Mouse (Mus musculus): ENCODE results near the gene Herc1. TPM values are rescaled to one million over a fixed set of nuclear protein-coding genes. Genes with fewer than 3 reads are reported as not detected.

The Herc1 gene
- polyA plus RNA-seq, 2 experiments from 2014 or later: 40.2 to 45.8 TPM

DNA sequence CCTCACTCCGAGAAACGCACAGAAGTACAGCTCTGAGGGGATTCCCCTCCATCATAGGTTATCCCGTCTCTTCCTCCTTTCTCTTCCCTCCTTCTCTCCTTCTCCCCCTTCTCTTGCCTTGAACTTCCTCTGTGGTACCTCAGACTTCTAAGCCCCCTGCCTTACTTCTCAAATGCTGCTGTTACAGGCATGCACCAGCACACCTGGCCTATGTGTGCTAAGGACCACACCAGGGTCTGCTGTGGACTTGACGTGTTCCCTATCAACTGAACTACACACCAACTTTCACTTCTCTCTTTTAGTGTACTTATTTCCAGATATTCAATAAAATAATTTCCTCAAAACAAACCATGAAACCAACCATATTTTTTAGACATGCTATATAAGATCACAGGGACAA lies 192.5 kb downstream of the Herc1 start:
- no peak for ATAC-seq

Other genes with a start within 250 kb of the Herc1 start
- gene Snx1, start 223.9 kb upstream of the Herc1 start, polyA plus RNA-seq (2017; shearing (Covaris generic)): 10 to 100 TPM; 94.0 to 96.9 TPM
- 100 to 1,000 TPM; 142 to 150 TPM for gene Ciao2a, start 223.8 kb upstream of the Herc1 start, polyA plus RNA-seq (2017; shearing (Covaris generic))
- gene Dapk2, start 192.2 kb upstream of the Herc1 start, polyA plus RNA-seq (2017; shearing (Covaris generic)): under 1 TPM in 1 of 2 experiments, not detected in 1; 0.81 TPM
- gene Fbxl22, start 164.1 kb downstream of the Herc1 start, polyA plus RNA-seq (2017; shearing (Covaris generic)): 1 to 10 TPM; 4.9 to 5.9 TPM
- 100 to 1,000 TPM; 121 to 156 TPM for gene Usp3, start 242.7 kb downstream of the Herc1 start, polyA plus RNA-seq (2017; shearing (Covaris generic))

All from CD4-positive, CD25-positive, alpha-beta regulatory T cell, adult 4 months (primary cell).